Mouse (Mus musculus) heart, adult 2 months (tissue): Measurements from ENCODE around the gene Cadm2. TPM values are rescaled to one million over a fixed set of nuclear protein-coding genes. Genes with fewer than 3 reads are reported as not detected.

ENCODE experiments used
- DNase-seq, 2 experiments: peaks; one replicate each; pipeline ENCODE4 v3.0.0; 2021
- H3K27ac ChIP-seq: fragments of 200-600 bp; 2 replicates; pipeline ENCODE4 v1.8.1; 2022
- H3K27me3 ChIP-seq: fragments of 200-500 bp; 2 replicates; pipeline ENCODE4 v1.6.1; 2012; ENCODE audit warnings: mild to moderate bottlenecking, low read length, inconsistent platforms, mixed read lengths; ENCODE audit not compliant: control insufficient read depth, insufficient read depth
- H3K36me3 ChIP-seq: fragments of 200-500 bp; 2 replicates; pipeline ENCODE4 v1.6.1; 2012; ENCODE audit warnings: low read length, inconsistent platforms; ENCODE audit not compliant: control insufficient read depth, insufficient read depth
- H3K4me1 ChIP-seq: fragments of 200-500 bp; 2 replicates; pipeline ENCODE4 v1.6.1; 2011; ENCODE audit warnings: low read length; ENCODE audit not compliant: control insufficient read depth, insufficient read depth
- H3K4me3 ChIP-seq: fragments of 200-600 bp; 2 replicates; pipeline ENCODE4 v1.8.1; 2022
- H3K79me2 ChIP-seq: fragments of 200-500 bp; replicated peaks from 2 replicates; pipeline ENCODE4 v1.6.1; 2012; ENCODE audit warnings: mild to moderate bottlenecking, inconsistent platforms, low read length, moderate library complexity, mixed read lengths; ENCODE audit not compliant: control insufficient read depth, insufficient read depth
- H3K9ac ChIP-seq: fragments of 200-500 bp; 2 replicates; pipeline ENCODE4 v1.6.1; 2012; ENCODE audit warnings: low read depth, mild to moderate bottlenecking, control low read depth, inconsistent platforms, low read length, mixed read lengths
- CTCF ChIP-seq: fragments of 200-600 bp; IDR thresholded peaks from 2 replicates; pipeline ENCODE4 v1.8.1; 2022; ENCODE audit warnings: antibody characterized with exemption, mild to moderate bottlenecking, moderate library complexity
- EP300 ChIP-seq: fragments of 200-500 bp; IDR thresholded peaks from 2 replicates; pipeline ENCODE4 v1.6.1; 2011; ENCODE audit warnings: low read depth, low read length, control low read depth; ENCODE audit not compliant: insufficient read depth
- POLR2A ChIP-seq: fragments of 200-500 bp; IDR thresholded peaks from 2 replicates; pipeline ENCODE4 v1.6.1; 2011; ENCODE audit warnings: mild to moderate bottlenecking, low read depth, low read length, control low read depth; ENCODE audit not compliant: insufficient read depth
- WGBS: fragments of 180-500 bp; shearing (Covaris S2); methylation state at CpG from one replicate; pipeline ENCODE4 v1.1.7; 2018; 5-methylcytosine and 5-hydroxymethylcytosine counted together
- intact Hi-C: fragments of 180-260 bp; cut with DNase I; formaldehyde crosslinking; loops from one replicate; pipeline ENCODE4 v1.15.1; 2025
- polyA plus RNA-seq: library from polyadenylated mRNA; depleted of rRNA; stranded (reverse); fragments of >200 nt; gene quantifications from 2 replicates; pipeline ENCODE4 v1.2.3, GENCODE M21; 2012
- total RNA-seq, 2 experiments: library from RNA; stranded (reverse); gene quantifications; 2 replicates each; pipeline ENCODE4 v1.2.3; 2021

The Cadm2 gene
- total and polyA plus RNA-seq, 3 experiments = 0.77 to 0.94 (median 0.89) TPM

- no peaks in the 10 kb centered on the region for H3K79me2 ChIP-seq
- intact Hi-C loops = no loop called here
- no peaks in the 10 kb centered on the region for H3K4me1 ChIP-seq
- H3K9ac ChIP-seq = no peak overlapping the region
- WGBS = 87% methylated on average over 6 of the region's 6 CpGs
- TF ChIP-seq POLR2A (no peak), CTCF (no peak), EP300 (no peak)
- DNase-seq = no peak
- no peaks in the 10 kb centered on the region for H3K27me3 ChIP-seq
- no peaks in the 10 kb centered on the region for H3K36me3 ChIP-seq
- H3K4me3 ChIP-seq = no peak overlapping the region
- no peak overlapping the region for H3K27ac ChIP-seq
Measured at GRCm38 (mm10) chr16:67605661-67606060, 15.0 kb downstream of the Cadm2 start.

- Histone ChIP-seq H3K4me1 (no peaks in the 10 kb centered on the region), H3K9ac (no peak overlapping the region), H3K36me3 (no peaks in the 10 kb centered on the region), H3K79me2 (no peaks in the 10 kb centered on the region), H3K27ac (no peak overlapping the region), H3K4me3 (no peak overlapping the region), H3K27me3 (no peaks in the 10 kb centered on the region)
- TF ChIP-seq POLR2A (no peak), EP300 (no peak), CTCF (no peak)
- DNase-seq = no peak
- intact Hi-C loops = no loop called here
- 88% methylated on average over 9 of the region's 9 CpGs for WGBS
Measured at GRCm38 (mm10) chr16:67599981-67600380, 20.7 kb downstream of the Cadm2 start.

- Histone ChIP-seq H3K4me3 (no peak overlapping the region), H3K9ac (no peak overlapping the region), H3K27me3 (no peaks in the 10 kb centered on the region), H3K4me1 (no peaks in the 10 kb centered on the region), H3K79me2 (no peaks in the 10 kb centered on the region), H3K36me3 (no peaks in the 10 kb centered on the region), H3K27ac (no peak overlapping the region)
- intact Hi-C loops = no loop called here
- TF ChIP-seq CTCF (no peak), POLR2A (no peak), EP300 (no peak)
- no peak for DNase-seq
- 72% methylated on average over 4 of the region's 4 CpGs for WGBS
Measured at GRCm38 (mm10) chr16:67598841-67599240, 21.9 kb downstream of the Cadm2 start.

GRCm38 (mm10) chr16:67591015-67591414 is 29.7 kb downstream of the Cadm2 start:
- WGBS = 82% methylated on average over 6 of the region's 6 CpGs
- H3K27ac ChIP-seq = no peak overlapping the region
- TF ChIP-seq EP300 = no peak
- no peak for TF ChIP-seq POLR2A
- no peak for TF ChIP-seq CTCF

GRCm38 (mm10) chr16:67578842-67579517 is 41.7 kb downstream of the Cadm2 start:
- H3K27ac ChIP-seq = no peak overlapping the region
- intact Hi-C loops = no loop called here
- DNase-seq = no peak
- H3K79me2 ChIP-seq = no peaks in the 10 kb centered on the region
- no peaks in the 10 kb centered on the region for H3K4me1 ChIP-seq
- no peaks in the 10 kb centered on the region for H3K27me3 ChIP-seq
- no peak overlapping the region for H3K4me3 ChIP-seq
- H3K9ac ChIP-seq = no peak overlapping the region
- H3K36me3 ChIP-seq = no peaks in the 10 kb centered on the region
- WGBS = 79% methylated on average over 11 of the region's 11 CpGs
- TF ChIP-seq CTCF (no peak), EP300 (no peak), POLR2A (no peak)

More at GRCm38 (mm10) chr16:67591015-67591414, 29.7 kb downstream of the Cadm2 start:
- H3K27me3 ChIP-seq = no peaks in the 10 kb centered on the region
- no peak overlapping the region for H3K9ac ChIP-seq
- H3K4me3 ChIP-seq = no peak overlapping the region
- no peak for DNase-seq
- H3K36me3 ChIP-seq = no peaks in the 10 kb centered on the region
- intact Hi-C loops = no loop called here
- no peaks in the 10 kb centered on the region for H3K79me2 ChIP-seq
- H3K4me1 ChIP-seq = no peaks in the 10 kb centered on the region

GRCm38 (mm10) chr16:67575557-67575956 is 45.2 kb downstream of the Cadm2 start:
- no peak for DNase-seq
- Histone ChIP-seq H3K4me3 (no peak overlapping the region), H3K27ac (no peak overlapping the region), H3K27me3 (no peaks in the 10 kb centered on the region), H3K9ac (no peak overlapping the region), H3K79me2 (no peaks in the 10 kb centered on the region), H3K4me1 (no peaks in the 10 kb centered on the region), H3K36me3 (no peaks in the 10 kb centered on the region)
- TF ChIP-seq POLR2A (no peak), CTCF (no peak), EP300 (no peak)
- intact Hi-C loops = no loop called here
- WGBS = 53% methylated on average over 5 of the region's 5 CpGs

GRCm38 (mm10) chr16:67526992-67527391 is 93.7 kb downstream of the Cadm2 start:
- Histone ChIP-seq H3K79me2 (no peaks in the 10 kb centered on the region), H3K9ac (no peak overlapping the region), H3K4me1 (no peaks in the 10 kb centered on the region), H3K27me3 (no peaks in the 10 kb centered on the region), H3K4me3 (no peak overlapping the region), H3K36me3 (no peaks in the 10 kb centered on the region), H3K27ac (no peak overlapping the region)
- no peak for TF ChIP-seq EP300
- TF ChIP-seq CTCF = no peak
- no peak for TF ChIP-seq POLR2A
- WGBS = 68% methylated on average over 1 of the region's 1 CpGs
- intact Hi-C loops = no loop called here
- DNase-seq = no peak
